Mouse (Mus musculus) erythroid progenitor cell, adult 5-6 weeks (primary cell): ENCODE measurements around the gene Tmem270. TPM values are rescaled to one million over a fixed set of nuclear protein-coding genes. Genes with fewer than 3 reads are reported as not detected.

ENCODE experiments used
- ATAC-seq: replicated peaks from 2 replicates; pipeline ENCODE4 v1.8.0; 2016; ENCODE audit warnings: moderate number of reproducible peaks, mild to moderate bottlenecking, moderate TSS enrichment, inconsistent platforms; ENCODE audit not compliant: poor library complexity, low FRiP score, severe bottlenecking
- total RNA-seq, 2 experiments: library from RNA; stranded (forward) in 1 of 2; stranded (reverse) in 1 of 2; fragments of 150-400 nt in 1 of 2; fragments of 186-747, 209-891 nt in 1 of 2; gene quantifications; 2 replicates each; pipeline versions ENCODE4 v1.2.3 to v1.2.4; 2015 to 2017; ENCODE audit warnings: low replicate concordance in 2 of 2

Tmem270 gene
- total RNA-seq, 2 experiments from 2014 or later, result 2.5 TPM; not detected in 1

GRCm38 (mm10) chr5:134891552-134891951 is 15.0 kb downstream of the Tmem270 start:
- no peak for ATAC-seq

GRCm38 (mm10) chr5:134890601-134891054 is 15.9 kb downstream of the Tmem270 start:
- no peak for ATAC-seq

GRCm38 (mm10) chr5:134888505-134888904 is 18.0 kb downstream of the Tmem270 start:
- no peak for ATAC-seq

- ATAC-seq, result no peak
Observed at GRCm38 (mm10) chr5:134887447-134888335, 18.8 kb downstream of the Tmem270 start.

- ATAC-seq, result no peak
Observed at GRCm38 (mm10) chr5:134883077-134883476, 23.5 kb downstream of the Tmem270 start.

GRCm38 (mm10) chr5:134876801-134877200 is 29.7 kb downstream of the Tmem270 start:
- no peak for ATAC-seq

GRCm38 (mm10) chr5:134875245-134875644 is 31.3 kb downstream of the Tmem270 start:
- no peak for ATAC-seq

GRCm38 (mm10) chr5:134873956-134874879 is 32.3 kb downstream of the Tmem270 start:
- ATAC-seq, result no peak

- ATAC-seq, result no peak
Observed at GRCm38 (mm10) chr5:134873034-134873433, 33.5 kb downstream of the Tmem270 start.

- no peak for ATAC-seq
Observed at GRCm38 (mm10) chr5:134872597-134872996, 33.9 kb downstream of the Tmem270 start.

- no peak for ATAC-seq
Observed at GRCm38 (mm10) chr5:134868506-134868905, 38.0 kb downstream of the Tmem270 start.

- no peak for ATAC-seq
Observed at GRCm38 (mm10) chr5:134867320-134868144, 39.0 kb downstream of the Tmem270 start.

GRCm38 (mm10) chr5:134865158-134865557 is 41.4 kb downstream of the Tmem270 start:
- ATAC-seq, result no peak

- no peak for ATAC-seq
Observed at GRCm38 (mm10) chr5:134861902-134862497, 44.5 kb downstream of the Tmem270 start.

- ATAC-seq, result no peak
Observed at GRCm38 (mm10) chr5:134859193-134859592, 47.3 kb downstream of the Tmem270 start.

GRCm38 (mm10) chr5:134858378-134858777 is 48.2 kb downstream of the Tmem270 start:
- ATAC-seq, result no peak

GRCm38 (mm10) chr5:134852873-134853272 is 53.7 kb downstream of the Tmem270 start:
- ATAC-seq, result no peak
